Mouse (Mus musculus) ES-E14 (cell line): ENCODE data around the gene Hba-a1.

Experiments
- CHD2 ChIP-seq: IDR thresholded peaks from 2 replicates; pipeline ENCODE4 v1.6.1; 2014; ENCODE audit warnings: mild to moderate bottlenecking, low read depth, low read length, inconsistent platforms
- HCFC1 ChIP-seq: IDR thresholded peaks from 2 replicates; pipeline ENCODE4 v1.6.1; 2012; ENCODE audit warnings: low read length, inconsistent platforms, borderline replicate concordance; ENCODE audit not compliant: insufficient read depth
- ZC3H11A ChIP-seq: IDR thresholded peaks from 2 replicates; pipeline ENCODE4 v1.6.1; 2012; ENCODE audit warnings: low read depth, mild to moderate bottlenecking, inconsistent platforms, low read length, borderline replicate concordance
- ZNF384 ChIP-seq: IDR thresholded peaks from 2 replicates; pipeline ENCODE4 v1.6.1; 2012; ENCODE audit warnings: low read depth, low read length, inconsistent platforms

DNA sequence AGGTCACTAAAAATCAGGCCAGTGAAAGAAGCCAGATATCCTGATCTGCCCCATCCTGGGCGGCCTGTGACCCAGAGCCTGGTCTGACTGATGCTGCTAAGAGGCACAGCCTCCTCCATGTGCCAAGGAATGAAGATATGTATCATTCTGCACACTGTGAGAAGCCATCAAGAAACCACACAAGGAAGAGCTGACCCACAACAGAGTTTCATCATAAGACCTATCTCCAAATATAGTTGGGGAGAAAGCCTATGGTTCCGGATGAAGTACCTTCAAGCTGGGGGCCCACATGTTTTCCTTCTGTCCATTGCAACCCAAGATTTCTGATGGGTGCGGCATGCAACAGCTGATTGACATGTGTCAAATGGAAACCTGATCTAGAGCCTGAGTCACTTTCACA is 32.7 kb downstream of the Hba-a1 start:
- TF ChIP-seq CHD2, result no peak
- no peak for TF ChIP-seq ZNF384
- TF ChIP-seq HCFC1, result no peak
- TF ChIP-seq ZC3H11A, result no peak
